Mouse (Mus musculus): ENCODE data around the gene Dgke.

Gene Dgke

GRCm38 (mm10) chr11:89031189-89031588 is 35.5 kb downstream of the Dgke start:
- DNase-seq = no peak

DNA sequence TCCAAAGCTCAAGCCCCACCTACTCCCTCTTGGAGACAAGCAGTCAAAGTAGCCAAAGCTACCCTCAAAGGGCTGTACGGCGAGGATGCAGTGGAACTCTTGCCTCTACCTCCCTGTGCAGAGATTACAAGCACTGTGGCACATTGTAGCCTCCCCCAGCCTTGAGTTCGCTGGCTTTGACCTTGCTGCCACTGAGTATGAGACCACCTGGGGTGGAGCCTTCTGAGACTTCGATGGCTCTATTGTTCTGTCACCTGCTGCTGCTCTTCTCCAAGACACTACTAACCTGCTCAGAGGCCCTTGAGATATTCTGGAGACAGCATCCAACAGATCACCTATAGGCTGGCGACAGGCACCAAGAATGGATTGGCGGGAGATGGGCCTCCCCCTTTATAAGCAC is 36.1 kb downstream of the Dgke start:
- DNase-seq = no peak

DNA sequence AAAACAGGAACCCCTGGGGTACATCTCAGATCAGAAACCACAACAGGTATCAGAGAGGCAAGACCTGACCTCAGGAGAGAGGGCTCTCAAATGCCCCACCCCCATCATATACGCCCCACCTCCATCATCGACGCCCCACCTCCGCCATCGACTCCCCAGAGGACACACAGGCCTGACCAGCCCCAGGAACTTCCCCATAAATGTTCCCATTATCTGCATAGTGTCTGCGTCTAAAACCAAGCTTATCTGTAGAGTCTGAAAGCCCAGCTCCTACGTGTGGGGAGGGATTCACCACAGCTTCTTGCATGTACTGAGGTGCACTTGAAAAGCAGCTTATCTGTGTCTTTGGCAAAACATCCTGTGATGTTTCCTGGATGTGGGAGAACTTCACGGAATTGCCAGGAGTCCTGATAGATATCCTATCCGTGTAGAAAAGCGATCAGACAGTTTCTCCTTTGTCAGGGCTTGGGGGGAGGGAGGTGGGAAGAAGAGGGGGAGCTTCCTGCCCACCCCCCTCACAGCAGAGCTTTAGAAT is 37.7 kb downstream of the Dgke start:
- peak; percentile 89 to 94 for DNase-seq

GRCm38 (mm10) chr11:89027955-89028361 is 38.7 kb downstream of the Dgke start:
- DNase-seq = peak; percentile 82 to 88

DNA sequence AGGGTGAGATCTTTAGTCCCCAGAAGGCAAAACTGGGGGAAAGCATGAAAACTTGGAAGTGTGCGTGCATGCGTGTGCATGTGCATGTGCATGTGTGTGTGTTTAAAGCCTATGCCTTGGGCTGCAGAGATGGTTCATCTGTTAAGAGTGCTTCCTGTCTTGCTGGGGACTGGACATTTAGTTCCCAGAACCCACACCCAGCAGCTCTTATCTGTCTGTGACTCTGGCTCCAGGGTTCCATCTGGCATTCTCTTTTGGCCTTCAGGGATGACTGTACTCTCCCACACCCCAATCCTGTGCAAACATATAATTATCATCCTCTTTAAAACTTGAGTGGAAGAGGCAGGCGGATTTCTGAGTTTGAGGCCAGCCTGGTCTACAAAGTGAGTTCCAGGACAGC is 40.5 kb downstream of the Dgke start:
- no peak for DNase-seq

DNA sequence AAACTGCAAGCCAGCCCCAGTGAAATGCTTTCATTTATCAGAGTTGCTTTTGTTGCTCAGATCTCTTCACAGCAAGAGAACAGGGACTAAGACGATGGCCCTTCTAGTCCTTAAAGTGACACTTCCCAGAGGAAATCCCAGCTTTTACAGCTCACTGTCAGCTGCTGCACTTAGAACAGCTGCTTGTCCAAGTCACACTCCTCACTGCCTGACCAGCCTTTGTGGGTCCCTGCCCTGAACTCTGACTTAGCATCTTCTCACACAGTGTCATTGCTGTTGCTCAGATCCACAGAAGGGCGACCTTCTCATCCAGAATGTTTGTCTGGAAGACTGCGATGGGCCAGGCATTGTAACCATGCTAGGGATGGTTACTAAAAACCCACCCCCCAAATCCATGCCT is 41.0 kb downstream of the Dgke start:
- no peak for DNase-seq

DNA sequence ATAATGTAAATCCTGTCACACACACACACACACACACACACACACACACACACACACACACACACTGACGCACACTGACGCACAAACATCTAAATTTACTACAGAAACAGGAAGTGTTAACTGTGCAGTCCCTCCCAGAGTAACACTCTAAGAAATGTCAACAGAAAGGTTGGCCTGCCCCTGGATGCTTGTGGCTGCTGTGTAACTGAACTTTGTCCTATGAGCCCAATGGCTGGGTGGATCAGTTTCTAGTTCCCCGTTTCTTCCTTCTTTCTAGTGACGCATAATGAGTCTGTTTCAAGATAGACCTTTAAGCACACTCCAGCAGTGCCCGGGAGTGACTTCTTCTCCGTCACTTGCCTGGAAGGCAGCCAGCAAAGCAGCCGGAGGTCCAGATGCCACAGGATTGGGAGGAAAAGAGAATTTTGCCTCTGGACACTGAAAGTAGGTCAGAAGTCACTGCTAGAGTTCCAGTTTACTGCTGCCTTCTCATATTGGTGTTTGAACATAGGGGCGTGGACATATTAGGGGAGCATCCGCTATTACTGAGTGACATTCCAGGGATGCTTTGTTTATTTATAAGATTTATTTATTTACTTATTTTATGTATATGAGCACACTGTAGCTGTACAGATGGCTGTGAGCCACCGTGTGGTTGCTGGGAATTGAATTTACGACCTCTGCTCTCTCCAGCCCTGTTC is 42.3 kb downstream of the Dgke start:
- DNase-seq = peak; percentile 85 to 88

DNA sequence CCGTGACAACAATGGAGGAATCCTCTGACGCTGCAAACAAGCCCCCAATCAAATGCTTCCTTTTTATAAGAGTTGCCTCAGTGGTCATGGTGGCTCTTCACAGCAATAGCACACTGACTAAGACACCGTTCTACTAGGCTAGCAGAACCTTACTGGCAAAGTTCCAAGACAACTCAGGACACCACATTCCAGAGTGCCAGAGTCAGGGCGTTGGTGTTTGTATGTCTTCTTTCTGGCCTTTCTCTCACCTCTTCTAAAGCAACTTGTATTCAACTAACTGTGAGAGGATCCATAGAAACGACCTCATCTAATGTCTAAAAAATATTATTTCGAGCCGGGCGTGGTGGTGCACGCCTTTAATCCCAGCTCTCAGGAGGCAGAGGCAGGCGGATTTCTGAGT is 43.2 kb downstream of the Dgke start:
- peak; percentile 15 to 34 for DNase-seq

DNA sequence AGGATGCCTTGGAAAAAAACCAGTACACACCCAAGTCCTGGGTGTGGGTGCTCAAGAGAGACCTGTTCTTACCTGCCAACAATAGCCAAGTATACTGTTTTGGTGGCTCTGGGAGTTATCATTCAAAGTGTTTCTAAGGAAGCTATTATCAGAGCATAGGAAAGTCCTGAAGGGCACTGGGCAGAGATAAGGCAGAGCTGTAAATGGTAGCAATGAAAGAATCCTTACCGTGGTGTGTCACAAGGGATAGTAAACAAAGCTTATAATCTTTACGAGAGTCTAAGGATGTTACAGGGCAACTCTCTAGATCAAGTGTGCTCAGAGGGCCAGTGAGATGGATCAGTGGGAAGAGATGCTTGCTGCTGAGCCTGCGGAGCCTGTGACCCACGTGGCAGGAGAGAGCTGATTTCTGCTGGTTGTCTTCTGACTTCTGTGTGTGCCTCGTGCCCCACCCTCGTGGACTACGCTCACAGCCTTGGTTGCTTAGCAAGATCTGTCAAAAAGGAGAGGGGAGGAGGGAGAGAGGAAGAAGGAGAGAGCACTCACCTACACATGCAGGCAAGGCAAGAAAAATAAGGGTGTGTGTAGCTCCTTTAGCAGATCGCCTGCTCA is 44.4 kb downstream of the Dgke start:
- peak in 1 of 2 experiments; percentile 17 for DNase-seq

DNA sequence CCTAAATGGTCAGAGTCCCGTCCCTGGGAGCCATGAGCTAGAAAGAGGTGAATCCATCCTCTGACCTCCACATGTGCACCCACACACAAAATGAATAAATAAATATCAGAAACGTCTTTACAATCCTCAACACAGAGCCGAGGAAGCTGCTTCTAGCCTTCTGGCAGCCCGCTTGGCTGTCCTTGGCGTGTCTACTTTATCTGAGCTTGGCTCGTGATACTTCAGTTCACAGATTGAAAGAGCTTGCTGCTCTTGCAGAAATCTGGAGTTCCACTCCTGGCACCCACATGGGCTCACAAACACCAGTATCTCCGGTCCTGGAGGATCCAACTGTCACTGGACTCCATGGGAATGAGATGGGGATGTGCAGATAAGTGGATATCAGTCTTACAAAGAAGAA is 45.0 kb downstream of the Dgke start:
- no peak for DNase-seq

DNA sequence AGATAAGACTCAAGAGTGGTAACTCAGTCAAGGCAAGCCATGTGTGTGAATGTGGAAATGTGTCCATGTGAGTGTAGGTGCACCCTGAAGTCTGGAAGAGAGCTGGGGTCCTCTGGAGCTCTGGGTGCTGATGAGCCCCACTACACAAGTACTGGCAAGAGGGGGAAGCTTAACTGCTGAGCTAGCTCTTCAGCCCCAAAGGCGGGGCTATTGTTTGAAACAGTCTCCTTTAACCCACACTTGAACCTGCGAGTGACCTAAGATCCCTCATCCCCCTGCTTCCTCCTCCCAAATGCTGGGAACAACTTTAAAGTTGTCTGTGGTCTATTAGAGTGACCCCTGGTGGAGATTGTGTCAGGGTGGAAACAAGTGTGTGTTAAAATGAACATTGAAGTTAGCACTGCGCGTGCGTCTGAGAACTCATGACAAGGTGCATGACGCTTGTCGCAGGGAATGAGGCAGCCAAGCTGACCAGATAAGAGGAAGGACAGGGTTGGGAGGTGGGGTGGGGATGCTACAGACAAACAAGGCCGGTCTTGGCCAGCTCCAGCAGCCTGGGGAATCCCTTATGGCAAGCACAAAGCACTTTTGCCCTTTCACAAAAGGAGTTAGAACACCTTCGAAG is 45.9 kb downstream of the Dgke start:
- DNase-seq = no peak

DNA sequence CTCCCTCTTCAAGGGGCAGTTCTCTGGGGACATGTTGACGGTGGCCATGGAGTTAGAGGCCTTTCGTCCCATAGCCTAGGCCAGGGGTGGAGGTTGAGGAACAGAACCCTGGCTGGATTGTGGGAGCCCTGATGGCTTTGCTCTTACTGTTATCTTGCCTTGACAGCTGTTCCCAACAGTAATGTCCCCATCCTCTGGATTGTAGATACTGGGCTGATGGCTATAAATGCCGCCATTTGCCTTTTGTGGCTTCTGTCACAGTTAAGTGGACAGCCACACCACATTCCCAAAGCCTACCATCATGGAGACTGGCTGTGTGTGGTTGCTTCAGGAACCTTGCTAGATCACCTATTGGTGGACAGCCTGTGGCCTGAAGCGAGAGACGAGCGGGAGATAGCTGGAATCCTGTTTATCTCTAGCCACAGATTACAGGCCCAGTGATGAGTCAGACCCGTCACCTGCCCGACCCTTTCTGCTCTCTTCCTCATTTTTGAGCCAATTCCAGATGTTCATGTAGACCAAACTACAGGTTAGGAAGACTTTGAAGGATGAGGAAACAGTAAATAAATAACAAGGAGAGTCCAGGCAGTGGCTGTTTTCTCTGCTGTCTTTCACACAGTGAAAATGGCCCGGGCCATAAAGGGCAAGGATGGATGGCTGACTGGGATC is 49.0 kb downstream of the Dgke start:
- DNase-seq = no peak

DNA sequence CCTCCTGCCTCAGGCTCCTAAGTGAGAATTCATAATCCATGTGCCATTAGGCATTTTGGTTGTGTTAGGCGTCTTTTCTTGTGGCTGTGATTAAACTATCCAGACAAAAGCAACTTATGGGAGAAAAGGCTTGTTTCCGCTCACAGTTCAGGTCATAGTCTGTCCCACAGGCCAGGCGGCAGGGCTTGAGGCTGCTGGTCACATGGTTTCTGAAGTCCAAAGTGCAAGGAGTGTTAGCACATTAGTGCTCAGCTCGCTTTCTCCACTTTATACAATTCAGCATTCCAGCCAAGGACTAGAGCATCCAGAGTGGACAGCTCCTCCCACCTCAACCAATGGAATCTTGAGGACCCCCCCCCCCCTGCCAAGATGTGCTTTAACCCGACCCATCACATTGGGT is 54.4 kb downstream of the Dgke start:
- no peak for DNase-seq

GRCm38 (mm10) chr11:89009496-89009895 is 57.2 kb downstream of the Dgke start:
- DNase-seq = no peak

GRCm38 (mm10) chr11:89009066-89009465 is 57.6 kb downstream of the Dgke start:
- DNase-seq = no peak

GRCm38 (mm10) chr11:89007582-89007981 is 59.1 kb downstream of the Dgke start:
- no peak for DNase-seq

DNA sequence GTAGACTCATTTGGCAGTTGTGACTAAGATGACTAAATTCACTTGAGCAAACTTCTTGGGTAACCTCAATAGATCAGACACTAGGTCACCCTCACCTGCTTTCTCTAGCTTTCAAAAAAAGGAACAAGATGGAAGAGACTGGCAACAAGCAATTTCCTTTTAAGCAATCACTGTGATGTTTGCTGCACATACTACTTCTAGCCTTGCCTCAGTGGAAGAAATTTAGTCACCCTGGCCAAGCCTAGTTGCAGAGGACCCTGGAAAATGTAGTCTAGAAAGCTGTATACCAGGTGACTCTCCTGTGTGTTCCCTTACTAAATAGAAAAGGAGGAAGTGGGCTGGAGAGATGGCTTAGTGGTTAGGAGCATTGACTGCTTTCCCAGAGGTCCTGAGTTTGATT is 60.2 kb downstream of the Dgke start:
- DNase-seq = no peak

- no peak for DNase-seq
These were observed 61.2 kb downstream of the Dgke start for GRCm38 (mm10) chr11:89005473-89005872.

- no peak for DNase-seq
These were observed 62.9 kb downstream of the Dgke start for GRCm38 (mm10) chr11:89003726-89004125.

- DNase-seq = no peak
These were observed 63.6 kb downstream of the Dgke start for GRCm38 (mm10) chr11:89003078-89003477.

DNA sequence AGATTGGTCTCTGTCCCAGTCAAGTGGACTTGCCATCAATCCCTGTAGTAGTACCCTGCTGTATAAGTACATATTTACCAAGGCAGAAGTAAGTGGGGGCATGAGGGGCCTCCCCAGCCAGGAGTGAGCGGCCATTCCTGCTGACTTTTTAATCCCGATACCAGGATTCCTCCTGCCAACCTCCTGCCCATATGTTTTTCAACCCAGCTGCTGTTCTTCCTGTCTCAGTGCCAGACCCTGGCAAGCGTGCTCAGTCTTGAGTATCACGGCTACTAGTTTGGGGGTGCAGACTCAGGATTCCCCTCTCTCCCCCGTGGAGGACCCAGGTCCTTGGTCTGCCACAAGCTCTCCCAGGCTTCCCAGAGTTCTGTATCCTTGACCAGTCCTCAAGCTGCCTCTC is 64.0 kb downstream of the Dgke start:
- no peak for DNase-seq

DNA sequence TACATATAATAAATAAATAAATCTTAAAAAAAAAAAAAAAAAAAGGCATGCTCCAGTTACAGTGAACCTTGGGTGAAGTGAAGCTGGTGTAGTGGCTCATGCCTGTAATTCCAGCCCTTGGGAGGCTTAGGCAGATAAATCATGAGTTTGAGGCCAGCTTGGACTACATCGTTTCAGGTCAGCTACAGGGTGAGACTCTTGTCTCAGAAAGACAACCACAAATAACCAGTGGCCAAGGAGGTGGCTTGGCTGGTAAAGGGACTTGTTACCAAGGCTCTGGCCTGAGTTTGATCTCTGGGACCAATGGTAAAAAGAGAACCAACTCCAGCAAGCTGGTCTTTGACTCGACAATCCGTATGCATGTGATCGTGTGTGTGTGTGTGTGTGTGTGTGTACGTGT is 64.6 kb downstream of the Dgke start:
- DNase-seq = no peak

DNA sequence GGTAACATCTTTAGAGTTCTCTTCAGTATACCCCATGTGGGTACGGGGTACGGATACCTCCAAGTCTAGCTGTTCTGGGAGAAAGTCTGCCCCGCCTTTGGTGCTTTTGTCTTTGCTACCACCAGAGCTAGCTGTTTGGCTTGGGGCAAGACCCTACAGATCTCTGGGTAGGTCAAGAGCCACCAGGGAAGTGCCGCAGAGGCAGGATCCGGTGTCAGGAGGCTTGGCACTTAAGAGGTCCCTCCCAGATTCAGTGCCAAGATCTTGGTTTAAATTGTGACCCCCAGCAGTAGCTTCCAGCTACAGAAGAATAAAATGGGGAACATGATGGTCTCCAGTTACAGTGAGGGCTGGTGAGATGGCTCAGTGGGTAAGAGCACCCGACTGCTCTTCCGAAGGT is 65.1 kb downstream of the Dgke start:
- DNase-seq = no peak

GRCm38 (mm10) chr11:89000527-89000819 is 66.2 kb downstream of the Dgke start:
- no peak for DNase-seq

All from B cell, adult 2 months (primary cell).